Mouse (Mus musculus) G1E-ER4 (cell line): ENCODE results near the gene Baz1a. TPM values are rescaled to one million over a fixed set of nuclear protein-coding genes. Genes with fewer than 3 reads are reported as not detected.

Experiments
- GATA1 ChIP-seq: IDR thresholded peaks from one replicate; pipeline ENCODE4 v1.8.0; 2012; ENCODE audit warnings: low read length, inconsistent platforms
- polyA plus RNA-seq: library from polyadenylated mRNA; stranded (reverse); fragments of >175 nt; gene quantifications from 2 replicates; pipeline ENCODE4 v1.2.3, GENCODE M21; 2012

Baz1a gene
- polyA plus RNA-seq, 1 experiment = 26.2 TPM

DNA sequence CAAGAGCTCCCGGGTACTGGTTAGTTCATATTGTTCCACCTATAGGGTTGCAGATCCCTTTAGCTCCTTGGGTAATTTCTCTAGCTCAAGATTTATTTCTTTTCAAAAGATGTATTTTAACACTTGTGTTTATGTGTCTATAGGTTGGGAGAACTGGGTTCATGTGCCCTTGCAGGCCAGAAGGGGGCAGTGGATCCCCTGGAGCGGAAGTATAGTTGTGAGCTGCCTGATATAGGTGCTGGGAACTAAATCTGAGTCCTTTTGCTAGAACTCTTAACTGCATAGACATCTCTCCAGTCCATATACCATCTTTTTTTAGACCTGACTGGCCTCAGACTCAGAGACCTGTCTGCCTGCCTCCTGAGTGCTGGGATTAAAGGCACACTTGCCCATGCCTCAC lies 123.7 kb downstream of the Baz1a start:
- no peak for TF ChIP-seq GATA1

DNA sequence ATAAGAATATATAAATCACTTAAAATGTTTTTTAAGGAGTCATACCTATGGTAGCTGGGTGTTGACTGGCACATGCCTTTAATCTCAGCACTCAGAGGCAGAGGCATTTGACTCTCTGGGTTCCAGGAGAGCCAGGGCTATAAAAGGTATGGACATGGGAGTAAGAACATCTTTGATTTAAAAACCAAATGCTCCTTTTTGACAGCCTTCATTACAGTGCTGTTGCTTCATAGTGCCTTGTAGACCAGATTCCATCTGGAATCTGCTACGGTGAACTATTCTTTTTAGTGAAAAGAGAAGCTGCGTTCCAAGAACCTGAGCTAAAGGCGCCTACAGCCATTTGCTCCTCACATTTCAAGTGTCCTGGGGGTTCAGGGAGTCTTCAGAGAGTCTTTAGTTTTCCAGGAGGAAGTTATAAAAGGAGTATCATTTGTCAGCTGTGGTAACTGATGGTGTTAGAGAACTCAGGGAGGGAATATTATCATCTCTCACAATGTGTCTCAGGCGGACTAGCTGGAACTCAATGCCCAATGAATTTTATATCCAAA lies 126.5 kb downstream of the Baz1a start:
- no peak for TF ChIP-seq GATA1

DNA sequence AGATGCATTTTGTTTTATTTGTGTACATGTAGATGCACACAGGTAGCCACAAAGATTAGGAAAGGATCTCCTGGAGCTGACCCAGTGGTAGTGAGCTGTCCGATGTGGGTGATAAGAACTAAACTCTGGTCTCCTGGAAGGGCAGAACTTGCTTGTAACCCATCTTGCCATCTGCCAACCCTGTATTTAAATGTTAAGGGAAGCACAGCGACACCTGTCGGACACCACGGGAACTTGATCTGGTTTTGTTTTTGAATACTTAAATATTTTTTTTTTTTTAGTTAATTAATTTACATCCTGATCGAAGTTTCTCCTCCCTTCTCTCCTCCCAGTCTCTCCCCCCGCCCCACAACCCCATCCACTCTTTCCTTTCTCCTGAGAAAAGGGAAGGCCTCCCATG lies 134.5 kb downstream of the Baz1a start:
- no peak for TF ChIP-seq GATA1

- no peak for TF ChIP-seq GATA1
Measured at GRCm38 (mm10) chr12:54879211-54879610, 134.9 kb downstream of the Baz1a start.

- TF ChIP-seq GATA1 = no peak
Measured at GRCm38 (mm10) chr12:54877875-54878274, 136.3 kb downstream of the Baz1a start.

DNA sequence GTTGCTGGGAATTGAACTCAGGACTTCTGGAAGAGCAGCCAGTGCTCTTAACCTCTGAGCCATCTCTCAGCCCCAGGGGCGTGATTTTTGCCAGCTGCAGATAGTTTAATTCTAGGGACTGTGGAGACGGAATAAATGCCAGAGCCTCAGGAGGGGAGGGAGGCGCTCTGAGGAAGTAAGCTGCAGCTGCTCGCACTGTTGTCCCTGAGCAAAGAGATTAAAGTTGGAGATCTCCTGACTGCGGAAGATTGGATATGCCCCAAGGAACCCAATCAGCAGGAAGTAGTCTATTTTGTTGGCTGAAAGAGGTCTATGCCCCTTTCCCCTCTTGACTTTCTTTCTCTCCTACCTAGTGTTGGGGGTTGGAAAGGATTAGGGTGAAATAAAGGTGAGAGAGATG lies 137.3 kb downstream of the Baz1a start:
- TF ChIP-seq GATA1 = no peak

- no peak for TF ChIP-seq GATA1
Measured at GRCm38 (mm10) chr12:54874711-54875110, 139.4 kb downstream of the Baz1a start.

GRCm38 (mm10) chr12:54862606-54863535 lies 151.3 kb downstream of the Baz1a start, which contains the start of gene Cfl2:
Gene Cfl2, minus strand, starts transcription at chr12:54862877.
- no peak for TF ChIP-seq GATA1

DNA sequence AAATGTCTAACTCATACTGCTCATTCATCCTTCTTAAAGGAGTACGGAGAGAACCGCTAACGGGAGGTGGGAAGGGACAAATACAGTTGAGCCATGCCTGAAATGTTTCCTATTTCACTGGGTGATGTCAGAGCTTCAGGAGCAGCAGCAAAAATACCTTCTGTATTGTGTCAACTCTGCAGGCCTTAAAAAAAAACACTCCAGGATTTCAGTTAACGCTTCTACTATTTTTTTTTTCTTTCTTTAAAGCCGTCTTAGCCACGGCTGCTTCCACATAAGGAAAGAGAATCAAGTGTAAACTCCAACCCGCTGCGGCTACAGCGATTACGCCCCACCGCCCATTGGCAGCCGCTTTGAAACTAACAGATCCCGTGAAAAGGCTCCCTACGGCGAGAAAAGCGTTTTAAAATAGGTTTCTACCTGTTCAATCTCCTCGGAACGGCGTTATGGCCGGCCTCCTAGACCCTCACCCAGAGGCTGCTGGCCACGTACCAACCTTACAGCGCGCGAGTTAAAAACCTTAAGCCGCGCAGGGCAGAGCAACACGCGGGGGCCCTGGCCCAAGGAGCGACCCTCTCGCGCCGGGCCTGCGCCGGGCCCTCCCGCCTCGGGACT lies 152.1 kb downstream of the Baz1a start:
- no peak for TF ChIP-seq GATA1

- no peak for TF ChIP-seq GATA1
Measured at GRCm38 (mm10) chr12:54859531-54859930, 154.6 kb downstream of the Baz1a start.

- TF ChIP-seq GATA1 = no peak
Measured at GRCm38 (mm10) chr12:54850551-54850950, 163.6 kb downstream of the Baz1a start.

- no peak for TF ChIP-seq GATA1
Measured at GRCm38 (mm10) chr12:54844415-54844814, 169.7 kb downstream of the Baz1a start.

Other genes with a start within 250 kb of the Baz1a start
- 7.4 and 10.3 TPM in 2 replicates for gene Snx6, start 218.6 kb downstream of the Baz1a start, polyA plus RNA-seq
- 2.4 and 3.3 TPM in 2 replicates for gene Cfl2, start 151.5 kb downstream of the Baz1a start, polyA plus RNA-seq
- gene Gm20403, start 27.8 kb downstream of the Baz1a start, polyA plus RNA-seq = 0.99 TPM in 1 of 2 replicates, not detected in the other
- gene 2700097O09Rik, start 65.8 kb upstream of the Baz1a start, polyA plus RNA-seq = 0.54 and 0.69 TPM in 2 replicates
- gene Srp54a, start 65.9 kb upstream of the Baz1a start, polyA plus RNA-seq = 32.2 and 38.7 TPM in 2 replicates
- 8.3 and 12.5 TPM in 2 replicates for gene Fam177a, start 110.1 kb upstream of the Baz1a start, polyA plus RNA-seq
- 63.1 and 101 TPM in 2 replicates for gene Srp54b, start 140.8 kb upstream of the Baz1a start, polyA plus RNA-seq
- gene 1700047I17Rik2, start 185.2 kb upstream of the Baz1a start, polyA plus RNA-seq = not detected in 2 replicates
- gene Srp54c, start 215.8 kb upstream of the Baz1a start, polyA plus RNA-seq = 0.48 and 0.64 TPM in 2 replicates